Mouse (Mus musculus): Measurements from ENCODE around the gene Cd302.
A peak's percentile ranks its signal among the peaks of the same experiment; 100 is the strongest.

Gene Cd302

DNA sequence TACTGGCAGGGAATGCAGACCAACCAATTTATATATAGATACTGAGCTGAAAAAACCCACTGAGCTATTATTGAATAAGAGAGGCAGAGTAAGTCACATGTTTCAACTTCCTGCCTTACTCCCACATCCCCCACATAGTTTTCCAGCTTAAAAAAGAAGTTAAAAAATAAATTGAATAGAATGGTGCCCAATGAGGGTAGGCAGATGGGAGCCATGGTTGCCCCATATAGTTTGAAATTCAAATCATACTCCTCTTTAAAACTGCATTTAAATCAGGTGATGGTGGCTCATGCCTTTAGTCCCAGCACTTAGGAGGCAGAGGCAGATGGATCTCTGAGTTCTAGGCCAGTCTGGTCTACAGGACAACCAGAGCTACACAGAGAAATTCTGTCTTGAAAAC, 30.8 kb downstream of the Cd302 start:
- DNase-seq (ENCODE audit: low spot score), result no peak

DNA sequence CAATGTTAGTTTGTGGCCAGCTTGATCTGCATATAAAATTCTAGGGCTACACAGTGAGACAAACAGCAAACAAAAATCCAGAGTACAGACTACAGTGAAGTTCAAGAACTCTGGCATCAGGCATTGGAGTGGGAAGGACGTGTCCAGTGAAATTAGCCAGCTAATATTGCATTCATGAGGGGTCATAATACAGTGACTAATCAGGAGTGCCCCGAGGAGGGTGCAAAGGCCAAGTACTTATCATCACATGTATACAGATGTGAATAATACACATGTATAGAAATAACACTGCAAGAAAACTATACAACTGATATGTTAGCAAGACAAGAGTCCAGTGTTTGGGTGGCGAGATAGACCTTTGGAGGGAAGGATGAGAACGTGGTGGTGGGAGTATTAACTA, 31.5 kb downstream of the Cd302 start:
- DNase-seq (ENCODE audit: low spot score), result no peak

DNA sequence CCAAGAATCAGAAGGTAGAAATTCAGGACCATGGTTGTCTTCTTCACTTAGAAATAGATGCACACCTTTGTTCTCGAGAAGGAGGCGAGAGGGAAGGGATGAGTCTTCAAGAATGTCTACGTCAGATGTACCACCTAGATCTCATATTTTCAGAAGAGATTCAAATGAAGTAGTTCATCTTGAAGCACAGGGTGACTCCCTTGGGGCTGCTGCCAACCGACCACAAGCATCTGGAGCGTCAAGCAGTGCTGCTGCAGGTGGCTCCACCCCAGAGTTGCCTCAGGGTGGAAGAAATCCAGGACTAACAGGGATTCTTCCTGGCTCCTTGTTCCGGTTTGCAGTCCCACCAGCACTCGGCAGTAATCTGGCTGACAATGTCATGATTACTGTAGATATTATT, 49.8 kb downstream of the Cd302 start:
- DNase-seq (ENCODE audit: low spot score), result no peak

DNA sequence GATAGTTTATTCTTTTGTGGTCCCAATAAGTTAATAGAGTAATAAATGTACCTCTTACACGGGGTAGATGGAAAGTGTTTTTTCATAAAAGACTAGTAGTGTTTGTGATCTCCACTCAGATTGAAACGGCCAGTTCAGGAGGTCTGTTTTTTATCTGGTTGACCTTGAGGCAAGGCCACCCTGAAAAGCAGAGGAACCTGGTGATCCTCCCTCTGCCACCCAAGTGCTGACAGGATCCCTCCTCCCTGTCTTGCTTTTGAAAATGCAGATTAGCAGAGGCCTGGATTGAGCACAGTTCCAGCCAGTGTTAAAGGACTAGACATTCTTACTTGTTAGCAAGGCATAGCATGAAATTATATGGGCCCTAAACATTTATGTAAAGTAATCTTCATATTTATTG, 51.1 kb downstream of the Cd302 start:
- DNase-seq (ENCODE audit: low spot score), result peak; percentile 33

DNA sequence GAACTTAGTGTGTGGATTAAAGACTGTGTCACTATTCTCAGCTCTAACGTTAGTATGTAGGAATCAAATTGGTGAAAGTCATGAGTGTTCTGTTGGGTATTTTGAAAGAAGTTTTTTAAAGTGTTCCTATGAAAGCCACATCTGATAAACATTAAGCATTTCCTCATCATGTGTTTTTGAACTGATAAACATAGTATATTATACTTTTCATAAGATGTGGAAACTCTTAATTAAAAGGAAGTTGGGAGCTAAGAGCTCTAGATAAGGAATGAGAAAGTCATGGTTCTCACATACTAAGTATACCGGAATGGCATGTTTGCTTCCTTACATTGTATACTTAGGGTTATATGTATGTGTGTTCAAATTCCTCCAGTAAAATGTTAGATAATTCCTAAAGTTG, 53.9 kb downstream of the Cd302 start:
- DNase-seq (ENCODE audit: low spot score), result no peak

DNA sequence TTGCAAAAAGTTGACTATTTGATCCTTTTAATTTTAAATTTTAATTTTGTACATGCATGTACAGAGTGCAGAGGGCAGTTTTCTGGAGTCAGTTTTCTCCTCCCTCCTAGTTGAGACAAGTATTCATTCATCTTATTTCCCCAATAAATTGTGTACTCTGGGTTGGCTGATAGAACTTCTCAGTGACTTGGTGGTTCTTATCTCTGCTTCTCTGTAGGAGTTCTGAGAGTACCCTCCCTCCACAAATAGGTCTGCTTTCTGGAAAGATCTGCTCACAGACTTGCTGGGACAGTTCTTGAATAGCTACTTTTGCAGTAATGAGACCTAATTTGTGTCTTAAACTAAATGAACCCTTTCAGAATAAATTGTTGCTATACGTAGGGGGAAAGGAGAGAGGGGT, 55.8 kb downstream of the Cd302 start:
- DNase-seq (ENCODE audit: low spot score), result no peak

DNA sequence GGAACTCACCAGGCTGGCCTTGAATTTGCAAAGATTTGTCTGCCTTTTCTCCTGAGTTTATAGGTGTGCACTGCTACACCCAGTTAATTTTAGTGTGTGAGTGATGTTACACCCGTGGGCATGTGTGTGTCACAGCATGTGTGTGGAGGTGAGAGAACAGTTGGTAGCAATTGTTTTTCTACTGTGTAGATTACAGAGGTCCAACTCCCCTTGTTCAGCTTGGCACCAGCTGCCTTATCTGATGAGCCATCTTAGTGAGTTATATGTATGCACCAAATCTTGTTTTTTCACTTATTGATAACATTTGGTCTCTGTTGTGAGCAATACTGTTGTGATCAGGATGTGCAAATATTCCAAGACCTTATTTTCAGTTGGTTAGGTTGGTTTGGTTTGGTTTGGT, 60.8 kb downstream of the Cd302 start:
- DNase-seq (ENCODE audit: low spot score), result no peak

DNA sequence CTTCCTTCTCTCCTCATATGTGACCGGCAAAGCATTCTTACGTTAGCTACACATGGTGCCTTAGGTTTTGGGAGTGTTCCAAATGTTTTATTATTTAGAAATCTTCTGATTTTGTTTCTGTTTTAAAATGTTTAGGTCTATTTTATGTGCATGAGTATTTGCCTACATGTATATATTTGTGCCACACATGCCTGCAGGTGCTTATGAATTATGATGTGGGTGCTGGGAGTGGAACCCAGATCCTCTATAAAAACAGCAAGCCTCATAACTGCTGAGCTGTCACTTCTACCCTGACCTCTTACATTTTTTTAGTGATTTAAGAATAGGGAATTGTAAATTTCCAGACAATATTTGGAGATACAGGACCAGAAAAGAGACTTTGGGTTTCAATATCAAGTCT, 62.3 kb downstream of the Cd302 start:
- DNase-seq (ENCODE audit: low spot score), result no peak

DNA sequence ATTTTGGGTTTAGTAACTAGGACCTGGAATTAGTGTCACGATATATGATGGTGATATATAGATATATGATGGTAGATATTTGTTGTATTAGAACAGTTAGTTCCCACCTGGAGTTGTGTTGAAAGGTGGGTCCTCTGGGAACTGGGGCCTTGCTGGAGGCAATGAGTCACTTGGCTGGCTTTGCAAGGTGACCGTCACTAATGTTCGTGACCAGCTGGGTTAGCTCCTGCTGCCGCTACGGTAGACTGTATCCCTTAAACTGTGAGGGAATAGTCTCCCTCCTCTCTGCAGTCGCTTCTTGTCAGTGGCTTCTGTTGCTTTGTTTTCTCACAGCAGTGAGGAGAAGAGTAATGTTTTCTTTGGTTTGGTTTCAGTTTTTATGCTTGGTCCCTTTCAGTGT, 63.1 kb downstream of the Cd302 start:
- DNase-seq (ENCODE audit: low spot score), result no peak

DNA sequence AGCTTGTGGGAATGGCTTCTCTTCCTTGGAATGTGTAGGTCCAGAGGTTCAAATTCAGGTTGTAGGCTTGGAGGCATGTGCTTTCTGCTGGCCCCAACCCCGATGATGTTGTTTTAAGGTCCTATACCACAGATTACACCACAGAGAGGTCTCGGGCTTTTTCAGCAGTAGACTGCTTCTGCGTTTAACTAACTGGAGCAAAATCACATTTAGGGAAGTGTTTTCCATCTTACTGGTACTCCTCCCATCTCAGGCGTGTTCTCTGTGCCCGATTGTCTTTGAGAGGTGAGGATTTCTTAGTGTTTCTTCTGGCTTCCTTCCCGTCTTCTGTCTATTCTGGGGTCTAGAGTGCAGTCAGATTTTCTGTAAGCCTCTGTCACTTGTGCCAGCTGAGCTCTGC, 66.7 kb downstream of the Cd302 start:
- no peak for DNase-seq (ENCODE audit: low spot score)

DNA sequence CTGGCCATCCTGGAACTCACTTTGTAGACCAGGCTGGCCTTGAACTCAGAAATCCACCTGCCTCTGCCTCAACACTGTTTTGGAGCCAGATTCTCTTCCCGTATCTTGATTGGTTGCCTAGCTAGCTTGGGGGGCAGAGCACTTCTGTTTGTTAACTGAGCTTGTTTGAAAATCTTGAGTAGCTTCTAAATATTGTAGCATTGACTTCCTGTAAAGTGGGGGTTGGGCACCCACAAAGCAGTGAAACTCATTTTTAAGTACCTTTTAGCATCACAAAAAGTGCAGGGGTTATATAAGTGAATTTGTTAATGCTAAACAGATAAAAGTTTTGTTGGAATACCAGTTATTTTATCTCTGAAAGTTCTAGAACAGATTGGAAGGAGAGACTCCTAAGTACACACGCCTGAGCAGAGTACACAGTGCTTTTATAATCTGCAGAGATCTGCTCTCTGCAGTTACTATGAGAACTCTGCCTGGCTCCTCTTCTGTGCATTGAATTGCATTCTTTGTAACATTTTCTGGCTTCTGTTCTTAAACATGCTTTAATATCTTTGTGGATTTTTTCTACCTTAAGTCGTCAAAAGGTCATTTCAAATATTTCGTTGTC, 67.6 kb downstream of the Cd302 start:
- DNase-seq (ENCODE audit: low spot score), result no peak

DNA sequence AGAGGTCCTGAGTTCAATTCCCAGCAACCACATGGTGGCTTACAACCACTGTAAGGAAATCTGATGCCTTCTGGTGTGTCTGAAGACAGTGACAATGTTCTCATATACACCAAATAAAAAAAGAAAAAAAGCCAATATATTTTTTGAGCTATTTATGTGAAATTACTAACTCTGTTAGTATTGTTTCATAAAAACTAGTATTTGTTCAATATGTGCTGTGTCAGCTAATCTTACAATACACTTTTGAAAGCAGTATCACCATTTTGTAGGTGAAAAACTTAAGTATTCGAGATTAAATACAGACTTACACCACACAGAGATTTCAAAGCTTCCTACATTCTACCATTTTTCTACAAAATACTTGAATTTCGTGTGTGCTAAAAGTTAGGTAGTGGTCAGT, 69.6 kb downstream of the Cd302 start:
- DNase-seq (ENCODE audit: low spot score), result no peak

DNA sequence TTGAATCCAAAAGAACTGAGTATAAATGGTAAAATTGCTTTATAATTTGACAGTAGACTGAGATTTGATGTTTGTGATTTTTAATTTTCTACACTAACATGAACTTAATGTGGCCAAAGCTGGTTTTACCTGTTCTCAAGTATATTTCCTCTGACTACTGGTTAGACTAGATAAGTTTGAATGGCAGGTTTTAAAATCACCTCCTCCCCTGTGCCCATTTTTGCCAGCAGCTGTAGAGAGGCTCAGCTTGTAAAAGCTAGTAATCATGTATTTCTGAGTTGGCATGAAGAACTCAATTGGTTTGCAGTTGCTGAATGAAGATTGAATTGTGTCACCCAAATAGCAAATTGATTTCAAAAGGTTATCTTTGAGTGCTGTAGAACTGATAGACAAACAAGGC, 71.8 kb downstream of the Cd302 start:
- DNase-seq (ENCODE audit: low spot score), result no peak

DNA sequence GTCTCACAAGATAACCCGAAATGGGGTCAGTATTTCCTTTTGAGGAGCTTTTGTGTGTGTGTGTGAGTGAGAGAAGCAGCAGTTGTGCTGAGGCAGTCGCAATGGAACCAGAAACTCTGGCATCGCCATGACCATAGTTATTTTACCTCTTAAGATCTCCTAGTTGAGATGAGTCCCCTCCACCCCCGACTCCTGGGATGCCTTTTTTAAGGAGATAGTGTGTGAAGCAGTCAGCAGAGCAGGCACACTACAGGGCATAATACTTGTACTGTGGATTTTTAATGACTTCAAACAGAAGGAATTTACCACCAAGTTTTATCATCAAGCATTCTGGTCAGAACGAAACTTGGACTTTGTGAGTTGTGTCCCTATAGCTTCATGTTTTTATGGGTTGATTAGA, 73.5 kb downstream of the Cd302 start:
- DNase-seq (ENCODE audit: low spot score), result no peak

DNA sequence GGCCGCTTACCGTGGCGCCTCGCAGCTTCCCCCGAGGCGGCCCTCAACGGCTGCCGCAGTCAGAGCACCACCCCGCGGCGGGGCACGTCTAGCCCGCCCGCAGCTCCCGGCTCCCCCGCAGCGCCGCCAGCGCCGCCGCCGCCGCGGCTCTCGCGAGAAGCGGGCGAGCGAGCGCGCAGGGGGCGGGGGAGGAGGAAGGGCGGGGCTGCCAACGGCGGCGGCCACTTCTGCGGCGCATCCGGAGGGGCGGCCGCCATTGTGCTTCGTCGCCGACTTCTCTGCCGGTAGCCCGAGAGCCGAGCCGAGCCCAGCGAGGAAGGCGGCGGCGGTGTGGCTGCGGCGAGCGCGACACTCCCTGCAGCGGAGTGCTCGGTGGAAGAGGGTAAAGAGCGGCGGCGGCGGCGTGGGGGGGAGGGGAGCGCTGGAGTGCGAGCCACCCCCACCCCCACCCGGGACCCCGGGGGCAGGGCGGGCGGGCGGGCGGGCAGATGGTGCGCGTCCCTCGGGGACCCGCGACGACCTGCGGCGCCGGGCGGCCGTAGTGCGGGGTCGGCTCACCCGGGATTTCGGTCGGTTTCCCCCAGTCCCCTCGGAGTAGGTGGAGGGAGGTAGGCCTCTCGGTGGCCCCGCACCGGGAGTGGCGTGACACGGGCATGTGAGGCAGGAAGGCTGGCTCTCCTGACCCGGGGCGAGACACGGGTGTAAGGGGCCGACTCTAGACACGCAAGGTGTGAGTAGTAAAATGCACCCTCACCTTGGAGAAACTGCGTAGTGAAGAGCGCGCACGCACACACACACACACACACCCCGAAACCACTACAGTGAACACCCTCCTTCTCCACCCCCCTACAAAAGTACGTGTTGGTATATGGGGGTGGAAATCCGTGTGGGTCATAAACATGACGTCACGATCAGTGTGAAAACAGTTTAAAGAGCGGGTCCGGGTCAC, 74.3 kb downstream of the Cd302 start, which contains the start of the genes Baz2b and March7:
TSS of gene Baz2b (minus strand) at position 137 of the 949 bp plus-strand sequence.
TSS of gene March7 (plus strand) at position 185 of the 949 bp plus-strand sequence.
- DNase-seq (ENCODE audit: low spot score), result peak; percentile 86

DNA sequence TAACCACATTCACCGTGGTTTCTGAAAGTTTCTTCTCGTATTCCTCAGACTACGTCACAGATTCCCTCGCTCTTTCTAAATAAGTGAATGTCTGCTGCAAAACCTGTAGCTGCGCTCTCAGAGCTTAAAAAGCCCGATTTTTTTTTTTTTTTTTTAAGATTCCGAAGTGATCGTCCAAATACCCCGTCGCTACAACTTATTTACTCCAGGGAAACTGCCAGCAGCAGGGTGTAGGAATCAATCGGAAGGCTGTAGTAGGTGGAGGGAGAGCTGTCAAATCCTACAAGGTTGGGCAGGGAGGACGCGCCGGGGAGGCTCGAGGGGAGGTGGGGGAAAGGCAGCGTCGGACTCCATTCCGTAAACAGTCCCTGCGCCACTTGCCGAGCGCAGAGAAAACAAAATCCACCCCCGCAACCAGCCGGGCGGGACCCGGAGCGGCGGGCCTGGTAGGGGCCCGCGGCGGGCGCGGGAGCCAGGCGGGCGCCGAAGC, 75.1 kb downstream of the Cd302 start:
- DNase-seq (ENCODE audit: low spot score), result peak; percentile 66

DNA sequence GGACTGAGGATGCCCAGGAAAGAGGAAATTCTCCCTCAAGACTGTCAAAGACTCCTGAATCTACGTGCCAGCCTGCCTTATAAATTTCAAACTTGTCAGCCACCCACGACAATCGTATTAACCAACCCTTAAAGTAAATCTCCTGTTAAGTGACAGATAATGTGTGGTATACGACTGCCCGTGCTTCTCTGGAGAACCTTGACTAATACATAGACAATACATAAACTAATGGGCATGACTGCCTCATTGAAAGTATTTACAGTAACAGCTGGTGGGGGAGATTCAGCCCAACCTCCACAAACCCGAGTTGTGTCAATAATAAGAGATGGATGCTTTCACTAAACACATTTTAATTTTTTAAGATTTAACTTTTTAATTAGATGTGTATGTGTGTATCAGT, 78.5 kb downstream of the Cd302 start:
- DNase-seq (ENCODE audit: low spot score), result no peak

DNA sequence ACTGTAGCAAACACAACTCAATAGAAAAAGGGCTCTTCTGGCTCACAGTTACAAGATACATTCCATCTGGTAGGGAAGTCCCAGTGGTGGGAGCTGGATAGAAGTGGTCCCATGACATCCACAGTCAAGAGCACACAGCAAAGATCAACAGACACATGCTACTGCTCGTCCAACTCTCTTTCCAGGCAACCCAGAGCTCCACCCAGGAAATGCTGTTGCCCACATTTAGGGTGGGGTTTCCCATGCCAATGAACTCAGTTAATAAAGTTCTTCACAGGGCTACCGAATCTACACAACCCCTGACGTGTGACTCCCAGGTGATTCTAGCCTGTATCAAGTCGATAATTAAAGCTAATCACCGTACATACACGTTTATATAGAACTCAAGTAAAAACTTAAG, 80.1 kb downstream of the Cd302 start:
- no peak for DNase-seq (ENCODE audit: low spot score)

DNA sequence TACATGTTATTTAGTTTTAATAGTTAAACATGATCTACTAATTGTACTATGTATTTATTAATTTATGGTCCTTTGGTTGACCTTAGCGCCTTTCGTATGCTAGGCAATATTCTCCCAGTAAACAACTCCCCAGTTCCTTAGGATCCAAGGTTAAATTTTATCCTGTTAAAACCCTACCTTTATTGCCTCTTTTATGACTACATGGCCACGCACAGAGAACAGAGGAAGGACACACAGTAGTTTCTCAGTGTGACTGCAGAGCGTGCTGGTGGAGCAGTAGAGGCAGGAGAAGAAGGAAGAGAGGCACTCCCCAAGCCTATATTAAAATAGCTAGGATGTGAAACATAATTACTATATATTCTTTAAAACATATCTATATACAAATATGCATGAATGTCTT, 80.6 kb downstream of the Cd302 start:
- no peak for DNase-seq (ENCODE audit: low spot score)

DNA sequence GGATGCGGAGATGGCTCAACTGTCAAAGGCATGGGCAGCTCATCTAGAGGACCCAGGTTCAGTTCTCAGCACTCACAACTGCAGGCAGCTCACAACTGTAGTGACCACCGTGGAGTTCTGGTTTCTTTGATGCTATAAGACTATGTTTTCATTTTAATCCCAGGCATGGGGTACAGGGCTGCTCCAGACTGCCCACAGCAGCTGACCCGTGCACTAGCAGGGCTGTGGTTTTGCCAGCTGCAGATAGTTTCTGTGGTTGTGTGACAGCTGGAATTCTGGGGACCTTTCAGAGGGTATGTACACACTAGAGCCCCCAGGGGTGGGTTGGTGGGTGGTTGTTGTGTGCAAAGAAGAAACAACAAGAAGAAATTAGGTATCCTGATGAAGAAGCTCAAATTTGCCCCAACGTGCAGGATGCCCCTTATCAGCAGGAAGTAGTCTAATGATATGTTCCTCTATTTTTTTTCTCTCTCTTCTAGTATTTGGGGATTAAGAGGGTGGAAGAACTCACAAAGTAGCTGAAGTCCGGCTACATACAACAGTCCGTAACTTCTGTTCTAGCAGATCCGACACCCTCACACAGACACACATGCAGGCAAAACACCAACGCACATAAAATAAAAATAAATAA, 81.3 kb downstream of the Cd302 start:
- no peak for DNase-seq (ENCODE audit: low spot score)

Data from testis, postnatal 14 days (tissue).